Mouse (Mus musculus): ENCODE measurements around the gene Fam207a. TPM values are rescaled to one million over a fixed set of nuclear protein-coding genes. Genes with fewer than 3 reads are reported as not detected.

Fam207a gene
- polyA plus RNA-seq, 1 experiment from 2014 or later, result 51.8 TPM

GRCm38 (mm10) chr10:77479972-77480371, 35.6 kb downstream of the Fam207a start:
- no peak overlapping the region for H3K4me3 ChIP-seq
- no peak for DNase-seq (ENCODE audit: low spot score)
- H3K36me3 ChIP-seq, result no peaks in the 10 kb centered on the region
- H3K4me1 ChIP-seq, result peaks cover 9% of the 10 kb centered on the region
- H3K27ac ChIP-seq, result no peak overlapping the region
- no peaks in the 10 kb centered on the region for H3K9me3 ChIP-seq (replicated peaks)
- H3K27me3 ChIP-seq (ENCODE audit: low read depth, poor library complexity, severe bottlenecking), result no peaks in the 10 kb centered on the region
- 100% methylated on average over 1 of the region's 1 CpGs for WGBS

- Histone ChIP-seq H3K4me3 (no peak overlapping the region), H3K36me3 (no peaks in the 10 kb centered on the region), H3K27ac (no peak overlapping the region), H3K27me3 (ENCODE audit: low read depth, poor library complexity, severe bottlenecking) (no peaks in the 10 kb centered on the region), H3K4me1 (peaks cover 4% of the 10 kb centered on the region; the same call in 1 of the 2 replicates), H3K9me3 (replicated peaks) (no peaks in the 10 kb centered on the region)
- 94% methylated on average over 3 of the region's 3 CpGs for WGBS
- no peak for DNase-seq (ENCODE audit: low spot score)
Measured at GRCm38 (mm10) chr10:77476907-77477306, 38.7 kb downstream of the Fam207a start.

GRCm38 (mm10) chr10:77472188-77472587, 43.4 kb downstream of the Fam207a start:
- Histone ChIP-seq H3K36me3 (no peaks in the 10 kb centered on the region), H3K4me1 (peaks cover 7% of the 10 kb centered on the region; the same call in 1 of the 2 replicates), H3K4me3 (no peak overlapping the region), H3K27me3 (ENCODE audit: low read depth, poor library complexity, severe bottlenecking) (no peaks in the 10 kb centered on the region), H3K27ac (no peak overlapping the region), H3K9me3 (replicated peaks) (no peaks in the 10 kb centered on the region)
- no peak for DNase-seq (ENCODE audit: low spot score)
- WGBS, result 77% methylated on average over 5 of the region's 5 CpGs

- no peak overlapping the region for H3K4me3 ChIP-seq
- H3K36me3 ChIP-seq, result no peaks in the 10 kb centered on the region
- WGBS, result 84% methylated on average over 7 of the region's 7 CpGs
- H3K4me1 ChIP-seq, result peaks cover 7% of the 10 kb centered on the region; the same call in 1 of the 2 replicates
- no peak overlapping the region for H3K27ac ChIP-seq
- H3K9me3 ChIP-seq (replicated peaks), result no peaks in the 10 kb centered on the region
- DNase-seq (ENCODE audit: low spot score), result no peak
- no peaks in the 10 kb centered on the region for H3K27me3 ChIP-seq (ENCODE audit: low read depth, poor library complexity, severe bottlenecking)
Measured at GRCm38 (mm10) chr10:77471512-77471911, 44.1 kb downstream of the Fam207a start.

- Histone ChIP-seq H3K9me3 (replicated peaks) (no peaks in the 10 kb centered on the region), H3K4me1 (peaks cover 7% of the 10 kb centered on the region; the same call in 1 of the 2 replicates), H3K27me3 (ENCODE audit: low read depth, poor library complexity, severe bottlenecking) (no peaks in the 10 kb centered on the region), H3K27ac (no peak overlapping the region), H3K4me3 (no peak overlapping the region), H3K36me3 (no peaks in the 10 kb centered on the region)
- no peak for DNase-seq (ENCODE audit: low spot score)
- 78% methylated on average over 3 of the region's 3 CpGs for WGBS
Measured at GRCm38 (mm10) chr10:77470763-77471162, 44.8 kb downstream of the Fam207a start.

- no peak overlapping the region for H3K4me3 ChIP-seq
- H3K36me3 ChIP-seq, result no peaks in the 10 kb centered on the region
- peaks cover 10% of the 10 kb centered on the region; the same call in 1 of the 2 replicates for H3K4me1 ChIP-seq
- WGBS, result 77% methylated on average over 4 of the region's 4 CpGs
- H3K27me3 ChIP-seq (ENCODE audit: low read depth, poor library complexity, severe bottlenecking), result no peaks in the 10 kb centered on the region
- H3K27ac ChIP-seq, result peak overlapping the region; percentile 40; the same call in 1 of the 2 replicates
- no peaks in the 10 kb centered on the region for H3K9me3 ChIP-seq (replicated peaks)
- no peak for DNase-seq (ENCODE audit: low spot score)
Measured at GRCm38 (mm10) chr10:77468675-77469074, 46.9 kb downstream of the Fam207a start.

GRCm38 (mm10) chr10:77467407-77467806, 48.2 kb downstream of the Fam207a start:
- H3K27ac ChIP-seq, result no peak overlapping the region
- no peak for DNase-seq (ENCODE audit: low spot score)
- no peaks in the 10 kb centered on the region for H3K9me3 ChIP-seq (replicated peaks)
- no peak overlapping the region for H3K4me3 ChIP-seq
- no peaks in the 10 kb centered on the region for H3K27me3 ChIP-seq (ENCODE audit: low read depth, poor library complexity, severe bottlenecking)
- 90% methylated on average over 6 of the region's 6 CpGs for WGBS
- H3K4me1 ChIP-seq, result 0 out of 2 replicates have a peak, but pooled peaks cover 5% of the 10 kb centered on the region
- H3K36me3 ChIP-seq, result no peaks in the 10 kb centered on the region

- Histone ChIP-seq H3K4me1 (0 out of 2 replicates have a peak, but pooled peaks cover 5% of the 10 kb centered on the region), H3K27ac (no peak overlapping the region), H3K4me3 (no peak overlapping the region), H3K36me3 (no peaks in the 10 kb centered on the region), H3K27me3 (ENCODE audit: low read depth, poor library complexity, severe bottlenecking) (no peaks in the 10 kb centered on the region), H3K9me3 (replicated peaks) (no peaks in the 10 kb centered on the region)
- 88% methylated on average over 5 of the region's 5 CpGs for WGBS
- no peak for DNase-seq (ENCODE audit: low spot score)
Measured at GRCm38 (mm10) chr10:77465902-77466301, 49.7 kb downstream of the Fam207a start.

GRCm38 (mm10) chr10:77464181-77464936, 51.2 kb downstream of the Fam207a start:
- Histone ChIP-seq H3K27me3 (ENCODE audit: low read depth, poor library complexity, severe bottlenecking) (no peaks in the 10 kb centered on the region), H3K36me3 (no peaks in the 10 kb centered on the region), H3K27ac (0 out of 2 replicates have a peak overlapping the region, but pooled peaks have one; percentile 17), H3K9me3 (replicated peaks) (no peaks in the 10 kb centered on the region), H3K4me3 (no peak overlapping the region), H3K4me1 (0 out of 2 replicates have a peak, but pooled peaks cover 5% of the 10 kb centered on the region)
- 71% methylated on average over 10 of the region's 10 CpGs for WGBS
- no peak for DNase-seq (ENCODE audit: low spot score)

- Histone ChIP-seq H3K4me1 (0 out of 2 replicates have a peak, but pooled peaks cover 2% of the 10 kb centered on the region), H3K4me3 (no peak overlapping the region), H3K27me3 (ENCODE audit: low read depth, poor library complexity, severe bottlenecking) (no peaks in the 10 kb centered on the region), H3K36me3 (no peaks in the 10 kb centered on the region), H3K9me3 (replicated peaks) (no peaks in the 10 kb centered on the region), H3K27ac (no peak overlapping the region)
- WGBS, result 91% methylated on average over 8 of the region's 8 CpGs
- DNase-seq (ENCODE audit: low spot score), result no peak
Measured at GRCm38 (mm10) chr10:77461161-77461560, 54.4 kb downstream of the Fam207a start.

GRCm38 (mm10) chr10:77457701-77458100, 57.9 kb downstream of the Fam207a start:
- no peak overlapping the region for H3K27ac ChIP-seq

GRCm38 (mm10) chr10:77456507-77456906, 59.1 kb downstream of the Fam207a start:
- H3K36me3 ChIP-seq, result no peaks in the 10 kb centered on the region
- H3K27ac ChIP-seq, result 0 out of 2 replicates have a peak overlapping the region, but pooled peaks have one; percentile 1
- no peak for DNase-seq (ENCODE audit: low spot score)
- no peak overlapping the region for H3K4me3 ChIP-seq
- H3K9me3 ChIP-seq (replicated peaks), result no peaks in the 10 kb centered on the region
- WGBS, result 65% methylated on average over 7 of the region's 7 CpGs
- no peaks in the 10 kb centered on the region for H3K4me1 ChIP-seq
- no peaks in the 10 kb centered on the region for H3K27me3 ChIP-seq (ENCODE audit: low read depth, poor library complexity, severe bottlenecking)

More at GRCm38 (mm10) chr10:77457701-77458100, 57.9 kb downstream of the Fam207a start:
- Histone ChIP-seq H3K4me1 (no peaks in the 10 kb centered on the region), H3K4me3 (no peak overlapping the region), H3K27me3 (ENCODE audit: low read depth, poor library complexity, severe bottlenecking) (no peaks in the 10 kb centered on the region), H3K36me3 (no peaks in the 10 kb centered on the region), H3K9me3 (replicated peaks) (no peaks in the 10 kb centered on the region)
- whole genome bisulfite sequencing, result 88% methylated on average over 3 of the region's 3 CpGs
- no peak for DNase-seq (ENCODE audit: low spot score)

- H3K27me3 ChIP-seq (ENCODE audit: low read depth, poor library complexity, severe bottlenecking), result no peaks in the 10 kb centered on the region
- H3K36me3 ChIP-seq, result no peaks in the 10 kb centered on the region
- no peaks in the 10 kb centered on the region for H3K9me3 ChIP-seq (replicated peaks)
- H3K27ac ChIP-seq, result no peak overlapping the region
- DNase-seq (ENCODE audit: low spot score), result no peak
- peaks cover 3% of the 10 kb centered on the region; the same call in 1 of the 2 replicates for H3K4me1 ChIP-seq
- no peak overlapping the region for H3K4me3 ChIP-seq
- WGBS, result 88% methylated on average over 14 of the region's 14 CpGs
Measured at GRCm38 (mm10) chr10:77455251-77456010, 60.2 kb downstream of the Fam207a start.

Data from limb, embryonic 10.5 days (tissue).